Mouse (Mus musculus) liver, embryonic 12.5 days (tissue): ENCODE results near the gene Apbb1. TPM values are rescaled to one million over a fixed set of nuclear protein-coding genes. Genes with fewer than 3 reads are reported as not detected.

Experiments used
- ATAC-seq: fragments of 200-750 bp; cut with Nextera tagmentation; 2 replicates; pipeline ENCODE4 v1.8.0; 2017; ENCODE audit warnings: moderate number of reproducible peaks, mild to moderate bottlenecking, moderate library complexity
- H3K27ac ChIP-seq: fragments of 300-500 bp; sonication (generic); 2 replicates; pipeline ENCODE4 v1.5.1; 2016; ENCODE audit warnings: mild to moderate bottlenecking
- H3K27me3 ChIP-seq: fragments of 300-500 bp; sonication (generic); replicated peaks from 2 replicates; pipeline ENCODE4 v1.6.1; 2016; ENCODE audit warnings: mild to moderate bottlenecking, moderate library complexity
- H3K36me3 ChIP-seq: fragments of 300-500 bp; sonication (generic); 2 replicates; pipeline ENCODE4 v1.6.1; 2016; ENCODE audit warnings: mild to moderate bottlenecking, moderate library complexity
- H3K4me1 ChIP-seq: fragments of 300-500 bp; sonication (generic); 2 replicates; pipeline ENCODE4 v1.6.1; 2016
- H3K4me2 ChIP-seq: fragments of 300-500 bp; sonication (generic); 2 replicates; pipeline ENCODE4 v1.6.1; 2016; ENCODE audit warnings: mild to moderate bottlenecking, moderate library complexity
- H3K4me3 ChIP-seq: fragments of 300-500 bp; sonication (generic); 2 replicates; pipeline ENCODE4 v1.5.1; 2016; ENCODE audit warnings: mild to moderate bottlenecking, moderate library complexity
- H3K9ac ChIP-seq: fragments of 300-500 bp; sonication (generic); 2 replicates; pipeline ENCODE4 v1.6.1; 2016; ENCODE audit warnings: mild to moderate bottlenecking, moderate library complexity
- H3K9me3 ChIP-seq: fragments of 300-500 bp; sonication (generic); replicated peaks from 2 replicates; pipeline ENCODE4 v1.6.1; 2016; ENCODE audit warnings: mild to moderate bottlenecking, moderate library complexity
- WGBS: fragments of 180-500 bp; shearing (Covaris S2); methylation state at CpG from one replicate; pipeline ENCODE4 v1.1.7; 2016; ENCODE audit not compliant: insufficient replicate concordance; 5-methylcytosine and 5-hydroxymethylcytosine counted together
- polyA plus RNA-seq: library from polyadenylated mRNA; unstranded; fragments of >200 nt; fragmentation: Nextera tagmentation; extraction: Ambion mirVana; gene quantifications from 2 replicates; pipeline ENCODE4 v1.2.1, GENCODE M21; 2016

Apbb1 gene
- polyA plus RNA-seq, 1 experiment from 2014 or later: 6.3 TPM

GRCm38 (mm10) chr7:105569512-105570496 lies 11.6 kb downstream of the Apbb1 start:
- Histone ChIP-seq H3K9ac (no peak overlapping the region), H3K4me1 (no peaks in the 10 kb centered on the region), H3K9me3 (no peaks in the 10 kb centered on the region), H3K4me3 (no peak overlapping the region), H3K27ac (no peak overlapping the region), H3K36me3 (no peaks in the 10 kb centered on the region), H3K4me2 (no peak overlapping the region), H3K27me3 (peaks cover 17% of the 10 kb centered on the region; the same call in 1 of the 2 replicates)
- 55% methylated on average over 12 of the region's 12 CpGs for WGBS
- ATAC-seq: no peak

- Histone ChIP-seq H3K9me3 (no peaks in the 10 kb centered on the region), H3K4me3 (no peak overlapping the region), H3K27ac (no peak overlapping the region), H3K9ac (no peak overlapping the region), H3K4me1 (no peaks in the 10 kb centered on the region), H3K4me2 (no peak overlapping the region), H3K36me3 (no peaks in the 10 kb centered on the region), H3K27me3 (peaks cover 17% of the 10 kb centered on the region; the same call in 1 of the 2 replicates)
- 19% methylated on average over 6 of the region's 6 CpGs for WGBS
- peak; percentile 16 for ATAC-seq
Measured at GRCm38 (mm10) chr7:105568988-105569471, 12.4 kb downstream of the Apbb1 start.

GRCm38 (mm10) chr7:105568583-105568982 lies 12.9 kb downstream of the Apbb1 start:
- ATAC-seq: no peak
- H3K4me2 ChIP-seq: no peak overlapping the region
- H3K9me3 ChIP-seq: no peaks in the 10 kb centered on the region
- H3K4me1 ChIP-seq: no peaks in the 10 kb centered on the region
- no peak overlapping the region for H3K4me3 ChIP-seq
- no peaks in the 10 kb centered on the region for H3K36me3 ChIP-seq
- peaks cover 17% of the 10 kb centered on the region; the same call in 1 of the 2 replicates for H3K27me3 ChIP-seq
- 33% methylated on average over 7 of the region's 7 CpGs for WGBS
- H3K27ac ChIP-seq: no peak overlapping the region
- H3K9ac ChIP-seq: no peak overlapping the region

GRCm38 (mm10) chr7:105565071-105565836 lies 16.2 kb downstream of the Apbb1 start:
- Histone ChIP-seq H3K27me3 (peaks cover 17% of the 10 kb centered on the region; the same call in 1 of the 2 replicates), H3K4me1 (no peaks in the 10 kb centered on the region), H3K4me2 (no peak overlapping the region), H3K27ac (no peak overlapping the region), H3K36me3 (no peaks in the 10 kb centered on the region), H3K4me3 (no peak overlapping the region), H3K9ac (no peak overlapping the region), H3K9me3 (no peaks in the 10 kb centered on the region)
- ATAC-seq: no peak
- 63% methylated on average over 17 of the region's 17 CpGs for WGBS

GRCm38 (mm10) chr7:105563367-105563766 lies 18.1 kb downstream of the Apbb1 start:
- Histone ChIP-seq H3K36me3 (peaks cover 7% of the 10 kb centered on the region), H3K4me1 (no peaks in the 10 kb centered on the region), H3K27me3 (0 out of 2 replicates have a peak, but pooled peaks cover under 1% of the 10 kb centered on the region), H3K9me3 (no peaks in the 10 kb centered on the region), H3K27ac (no peak overlapping the region), H3K4me2 (no peak overlapping the region), H3K9ac (no peak overlapping the region), H3K4me3 (no peak overlapping the region)
- whole genome bisulfite sequencing: 61% methylated on average over 3 of the region's 3 CpGs
- no peak for ATAC-seq

GRCm38 (mm10) chr7:105562317-105562716 lies 19.1 kb downstream of the Apbb1 start:
- Histone ChIP-seq H3K4me3 (no peak overlapping the region), H3K9ac (no peak overlapping the region), H3K27me3 (no peaks in the 10 kb centered on the region), H3K27ac (no peak overlapping the region), H3K9me3 (no peaks in the 10 kb centered on the region), H3K36me3 (peaks cover 17% of the 10 kb centered on the region), H3K4me2 (no peak overlapping the region), H3K4me1 (no peaks in the 10 kb centered on the region)
- ATAC-seq: no peak
- 58% methylated on average over 3 of the region's 3 CpGs for WGBS

DNA sequence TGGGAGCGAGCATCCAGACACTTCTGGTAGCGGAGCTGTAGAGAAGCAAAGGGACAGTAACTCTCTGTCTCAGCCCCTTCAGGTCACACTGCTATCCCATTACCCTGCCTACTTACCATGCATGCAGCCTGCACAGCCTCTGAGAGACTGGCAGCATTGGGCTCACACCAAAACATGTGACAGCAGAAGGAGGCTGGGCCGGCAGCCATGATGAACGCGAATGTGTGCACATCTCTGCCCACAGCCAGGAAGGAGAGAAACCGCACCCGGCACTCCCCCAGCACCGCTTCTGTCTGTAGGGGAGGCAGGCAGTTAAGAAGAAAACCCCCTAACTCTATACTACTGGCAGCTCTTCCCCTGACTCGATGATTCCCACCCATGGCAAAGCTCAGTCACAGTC lies 22.4 kb downstream of the Apbb1 start:
- Histone ChIP-seq H3K36me3 (peaks cover 36% of the 10 kb centered on the region), H3K4me1 (peaks cover 20% of the 10 kb centered on the region), H3K9ac (no peak overlapping the region), H3K9me3 (no peaks in the 10 kb centered on the region), H3K4me3 (no peak overlapping the region), H3K27ac (no peak overlapping the region), H3K27me3 (no peaks in the 10 kb centered on the region), H3K4me2 (no peak overlapping the region)
- 80% methylated on average over 9 of the region's 9 CpGs for WGBS
- ATAC-seq: no peak

GRCm38 (mm10) chr7:105557671-105558070 lies 23.8 kb downstream of the Apbb1 start:
- Histone ChIP-seq H3K4me2 (no peak overlapping the region), H3K36me3 (peaks cover 36% of the 10 kb centered on the region), H3K27me3 (no peaks in the 10 kb centered on the region), H3K4me1 (peaks cover 27% of the 10 kb centered on the region), H3K9ac (no peak overlapping the region), H3K27ac (no peak overlapping the region), H3K4me3 (no peak overlapping the region), H3K9me3 (no peaks in the 10 kb centered on the region)
- 81% methylated on average over 11 of the region's 11 CpGs for WGBS
- no peak for ATAC-seq

- Histone ChIP-seq H3K9ac (no peak overlapping the region), H3K4me3 (no peak overlapping the region), H3K4me2 (peak overlapping the region; percentile 86; the same call in 1 of the 2 replicates), H3K36me3 (peaks cover 36% of the 10 kb centered on the region), H3K27ac (no peak overlapping the region), H3K9me3 (no peaks in the 10 kb centered on the region), H3K27me3 (no peaks in the 10 kb centered on the region), H3K4me1 (peaks cover 27% of the 10 kb centered on the region)
- 77% methylated on average over 8 of the region's 8 CpGs for WGBS
- ATAC-seq: no peak
Measured at GRCm38 (mm10) chr7:105556406-105556805, 25.0 kb downstream of the Apbb1 start.

DNA sequence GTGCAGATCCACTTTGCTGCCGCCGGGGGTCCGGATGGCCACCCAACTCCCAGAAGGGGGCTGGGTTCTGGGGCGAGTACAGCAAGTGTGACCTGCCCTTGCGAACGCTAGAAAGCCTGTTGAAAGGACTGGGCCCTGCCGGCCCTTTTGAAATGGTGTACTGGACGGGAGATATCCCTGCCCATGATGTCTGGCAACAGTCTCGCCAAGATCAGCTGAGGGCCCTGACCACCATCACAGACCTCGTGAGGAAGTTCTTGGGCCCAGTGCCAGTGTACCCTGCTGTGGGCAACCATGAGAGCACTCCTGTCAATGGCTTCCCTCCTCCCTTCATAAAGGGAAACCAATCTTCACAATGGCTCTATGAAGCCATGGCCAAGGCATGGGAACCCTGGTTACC lies 25.9 kb downstream of the Apbb1 start:
- Histone ChIP-seq H3K27ac (no peak overlapping the region), H3K9ac (peak overlapping the region; percentile 82; the same call in 1 of the 2 replicates), H3K4me1 (peaks cover 27% of the 10 kb centered on the region), H3K4me2 (peak overlapping the region; percentile 86), H3K4me3 (peak overlapping the region; percentile 73), H3K27me3 (no peaks in the 10 kb centered on the region), H3K36me3 (peaks cover 36% of the 10 kb centered on the region), H3K9me3 (no peaks in the 10 kb centered on the region)
- 80% methylated on average over 10 of the region's 10 CpGs for WGBS
- no peak for ATAC-seq

DNA sequence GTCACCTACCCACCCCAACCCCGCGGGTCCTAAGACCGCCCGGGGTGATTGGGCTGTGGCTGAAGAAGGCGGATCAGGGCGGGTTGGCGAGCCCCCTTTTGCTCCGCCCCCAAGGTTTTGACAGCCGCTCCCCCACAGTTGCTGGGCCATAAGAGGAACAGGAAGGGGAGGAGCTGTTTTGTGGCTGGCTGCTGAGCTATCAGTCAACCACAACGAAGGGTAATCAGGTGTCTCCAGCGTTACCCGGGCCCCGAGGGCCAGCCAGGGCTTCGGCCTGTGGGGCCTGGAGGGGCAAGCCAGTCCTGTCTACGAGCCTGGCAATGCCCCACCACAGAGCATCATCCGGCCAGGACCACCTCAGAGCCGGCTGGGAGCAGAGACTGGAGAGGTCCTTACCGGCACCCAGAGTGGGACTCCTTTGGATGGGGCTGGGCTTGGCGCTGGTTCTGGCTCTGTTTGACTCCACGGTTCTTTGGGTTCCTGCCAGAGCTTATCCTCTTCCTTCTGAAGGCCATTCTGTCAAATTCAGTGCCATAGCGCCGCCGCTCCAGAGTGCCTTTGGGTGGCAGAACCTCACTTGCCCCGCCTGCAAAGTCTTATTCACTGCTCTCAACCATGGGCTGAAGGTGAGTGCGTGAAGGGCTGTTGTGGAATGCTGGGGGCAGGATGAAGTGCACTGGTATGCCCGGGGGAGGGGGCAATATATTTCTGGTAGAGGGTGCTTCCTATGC lies 27.1 kb downstream of the Apbb1 start, which contains the start of gene Smpd1:
Gene Smpd1 (plus strand): TSS at position 149 of the 731 bp plus-strand sequence.
- peak; percentile 97 for ATAC-seq
- H3K27me3 ChIP-seq: no peaks in the 10 kb centered on the region
- H3K36me3 ChIP-seq: peaks cover 36% of the 10 kb centered on the region
- H3K27ac ChIP-seq: peak within 1 kb of the TSS; percentile 85
- peaks cover 27% of the 10 kb centered on the region for H3K4me1 ChIP-seq
- 3% methylated on average over 26 of the region's 26 CpGs for WGBS
- peak within 1 kb of the TSS; percentile 86 for H3K4me2 ChIP-seq
- H3K4me3 ChIP-seq: peak within 1 kb of the TSS; percentile 73
- no peaks in the 10 kb centered on the region for H3K9me3 ChIP-seq
- peak within 1 kb of the TSS; percentile 82 for H3K9ac ChIP-seq
